Mouse (Mus musculus) spleen, postnatal 4 days (tissue): Measurements from ENCODE around the gene Rer1.

Experiments
- DNase-seq, 2 experiments: peaks; one replicate each; pipeline ENCODE4 v3.0.0; 2022; ENCODE audit warnings: low spot score in 2 of 2

Gene Rer1

DNA sequence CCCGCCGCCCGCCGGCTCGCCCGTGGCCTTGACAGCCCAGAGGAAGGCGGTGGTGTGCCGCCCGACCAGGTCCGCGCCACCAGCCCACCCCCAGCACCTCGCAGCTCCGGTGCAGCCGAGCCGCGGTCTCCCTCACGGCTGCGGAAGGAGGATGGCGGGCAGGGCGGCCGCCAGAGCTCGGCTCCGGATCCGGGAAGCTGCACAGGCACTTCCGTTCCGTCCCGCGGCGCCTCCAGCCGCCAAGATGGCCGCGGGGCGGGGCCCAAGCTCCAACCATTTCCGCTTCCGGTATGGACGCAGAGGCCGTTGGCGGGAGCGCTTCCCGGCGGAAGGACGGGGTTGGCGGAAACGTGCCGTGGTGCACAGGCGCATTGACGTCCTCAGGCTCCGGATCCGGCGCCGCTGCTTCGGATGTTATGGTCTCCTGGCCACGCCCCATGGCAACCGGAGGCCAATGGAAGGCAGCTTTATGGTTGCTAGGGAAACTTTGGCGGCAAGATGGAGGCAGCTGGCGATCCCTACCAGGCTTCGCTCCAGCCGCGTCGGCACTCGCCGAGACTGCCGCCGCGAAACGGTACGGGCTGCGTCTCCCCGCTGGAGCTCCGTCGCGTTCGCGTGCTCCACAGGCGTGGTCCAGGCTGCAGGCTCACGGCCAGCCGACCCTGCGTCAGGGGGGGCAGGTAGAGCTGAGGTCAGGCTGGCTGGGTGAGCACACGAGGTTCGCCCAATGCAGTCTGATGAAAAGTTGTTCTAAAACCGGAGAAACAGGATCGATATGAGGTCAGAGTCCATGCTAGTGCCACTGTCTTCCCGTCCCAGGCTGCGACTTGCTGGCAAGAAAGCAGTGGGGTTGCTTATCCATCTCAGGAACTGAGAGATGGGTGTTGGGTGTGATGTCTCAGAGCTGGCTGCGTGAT is at the start of gene Rer1, which contains the start of gene Morn1:
Rer1 (minus strand) TSS at position 275 of the 917 bp plus-strand sequence.
Morn1 (plus strand) TSS at position 470 of the 917 bp plus-strand sequence.
- peak; percentile 98 to 99 for DNase-seq

DNA sequence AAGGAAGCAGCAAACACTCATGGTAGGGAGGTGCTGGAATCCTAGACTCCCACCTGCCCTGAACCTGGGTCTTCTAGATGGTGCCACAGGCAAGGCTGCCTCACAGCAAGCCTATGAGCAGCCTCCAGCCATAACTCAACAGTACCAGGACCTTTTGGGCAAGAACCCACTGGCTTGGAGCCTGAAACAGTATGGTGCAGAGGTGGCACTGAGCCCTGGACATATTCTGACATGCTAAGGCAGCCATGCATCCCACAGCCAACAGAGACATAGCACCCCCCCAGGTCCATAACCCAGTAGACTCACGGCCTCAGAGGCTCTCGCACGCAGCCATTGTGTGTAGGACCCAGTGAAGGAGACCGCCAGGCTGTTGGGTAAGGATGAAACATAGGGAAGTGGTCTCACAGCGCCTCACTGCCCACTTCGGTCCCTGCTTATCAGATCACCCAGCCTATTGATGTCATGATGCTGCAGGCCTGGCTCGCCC is 48.5 kb upstream of the Rer1 start:
- no peak for DNase-seq

DNA sequence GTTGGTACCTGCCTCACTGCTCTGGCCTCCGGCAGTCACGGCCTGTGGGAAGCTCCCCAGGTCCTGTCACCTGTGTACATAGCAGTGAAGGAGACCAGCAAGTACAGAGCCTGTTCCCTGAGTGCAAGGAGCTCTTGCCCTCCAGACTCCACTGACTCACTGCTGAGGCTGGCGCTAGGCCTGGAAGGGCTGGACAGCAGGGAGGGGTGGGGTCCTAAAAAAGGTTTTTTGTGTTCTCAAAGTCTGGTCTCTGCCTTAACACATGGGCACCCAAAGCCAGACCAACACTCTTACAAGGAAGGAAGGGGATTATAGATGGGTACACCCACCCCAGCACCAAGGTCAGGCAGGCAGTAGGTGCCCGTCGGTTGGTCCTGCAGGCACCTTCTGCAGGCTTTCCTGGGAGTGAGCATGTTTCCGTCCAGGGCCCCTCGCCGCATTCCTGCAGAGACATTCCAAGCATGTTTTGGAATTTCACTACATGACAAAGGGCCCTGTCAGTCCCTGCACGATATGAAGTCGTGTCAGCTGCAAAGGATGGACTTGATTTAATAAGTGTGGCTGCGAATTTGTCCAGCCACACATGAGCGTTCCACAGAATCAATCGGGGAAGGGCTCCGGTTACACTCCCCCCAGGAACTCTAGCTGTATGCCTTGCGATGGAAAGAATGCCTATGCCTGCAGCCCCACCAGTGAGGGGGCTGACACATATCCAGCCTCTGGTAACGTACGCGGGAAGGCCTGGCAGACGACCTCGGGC is 47.7 kb upstream of the Rer1 start:
- DNase-seq = no peak

- no peak for DNase-seq
Observed at GRCm38 (mm10) chr4:155133188-155133587, 47.0 kb upstream of the Rer1 start.

DNA sequence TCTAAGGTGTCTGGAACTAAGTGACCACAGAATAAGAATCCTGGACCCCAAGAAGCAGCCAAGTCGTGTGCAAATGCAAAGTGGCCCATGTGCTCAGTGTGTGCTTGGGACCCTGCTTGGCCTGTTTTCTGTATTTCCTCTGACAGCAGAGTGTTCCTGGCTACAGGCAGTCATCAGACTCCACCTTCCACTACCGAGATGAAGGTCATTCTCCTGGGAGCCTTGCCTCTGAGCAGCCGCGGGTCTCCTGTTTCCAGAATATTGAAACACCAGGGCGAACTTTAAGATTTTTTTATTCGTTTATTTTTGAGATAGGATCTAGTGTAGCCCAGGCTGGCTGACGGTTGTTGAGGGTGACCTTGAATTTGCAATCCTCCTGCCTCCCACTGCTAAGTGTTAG is 44.4 kb upstream of the Rer1 start:
- no peak for DNase-seq

DNA sequence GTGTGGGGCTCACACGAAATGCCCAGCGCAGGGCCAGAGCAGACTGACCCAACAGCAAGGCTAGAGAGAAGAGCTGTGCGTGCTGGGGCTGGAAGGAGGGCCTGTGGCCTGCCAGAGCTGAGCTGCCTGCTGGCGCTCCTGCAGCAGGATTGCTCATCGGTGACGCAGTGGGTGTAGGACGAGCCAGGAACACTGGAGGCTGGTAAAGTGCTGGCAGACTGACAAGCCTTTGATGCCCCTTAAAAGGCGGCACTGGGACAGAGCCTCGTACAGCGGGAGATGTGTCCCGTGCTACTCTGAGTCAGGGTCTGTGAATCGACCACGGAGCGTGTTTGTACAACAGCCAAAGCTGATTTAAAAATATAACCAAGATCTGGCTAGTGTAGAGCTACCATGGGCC is 43.8 kb upstream of the Rer1 start:
- no peak for DNase-seq

DNA sequence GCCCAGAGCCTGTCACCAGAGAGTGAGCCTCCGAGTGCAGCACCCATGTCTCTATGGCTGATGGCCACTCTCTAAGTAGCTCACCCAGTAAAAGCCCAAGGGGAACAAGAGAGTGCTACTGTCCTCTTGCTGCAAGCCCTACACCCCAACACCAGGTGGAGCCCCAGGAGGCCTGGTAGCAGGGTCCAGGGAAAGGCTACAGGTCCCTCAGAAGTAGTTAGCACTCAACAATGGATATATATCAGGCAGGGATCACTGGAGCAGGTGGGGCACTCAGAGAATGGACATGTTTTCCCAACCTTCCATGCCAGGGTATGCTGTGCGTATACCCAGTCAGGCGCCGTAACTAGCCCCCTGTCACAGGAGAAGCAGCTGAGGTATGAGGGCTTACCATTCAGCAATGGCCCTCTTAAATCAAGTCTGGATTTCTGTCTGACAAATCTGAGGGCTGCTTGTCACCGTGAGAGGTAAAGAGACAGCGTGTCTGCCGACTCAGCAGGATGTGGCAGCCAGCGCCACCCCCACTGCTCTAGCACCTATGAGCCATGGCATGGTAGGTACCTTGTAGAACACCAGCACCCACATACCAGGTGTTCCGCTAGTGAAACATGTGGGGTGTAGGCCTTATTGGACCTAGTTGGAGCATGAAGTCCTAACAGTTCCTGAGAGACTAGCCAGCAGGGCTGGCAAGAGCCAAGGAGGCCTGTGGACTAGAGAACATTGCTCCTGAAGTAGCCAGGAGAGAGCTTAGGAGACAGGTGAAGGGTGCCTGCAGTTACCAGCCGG is 43.1 kb upstream of the Rer1 start:
- peak in 1 of 2 experiments; percentile 51 for DNase-seq

DNA sequence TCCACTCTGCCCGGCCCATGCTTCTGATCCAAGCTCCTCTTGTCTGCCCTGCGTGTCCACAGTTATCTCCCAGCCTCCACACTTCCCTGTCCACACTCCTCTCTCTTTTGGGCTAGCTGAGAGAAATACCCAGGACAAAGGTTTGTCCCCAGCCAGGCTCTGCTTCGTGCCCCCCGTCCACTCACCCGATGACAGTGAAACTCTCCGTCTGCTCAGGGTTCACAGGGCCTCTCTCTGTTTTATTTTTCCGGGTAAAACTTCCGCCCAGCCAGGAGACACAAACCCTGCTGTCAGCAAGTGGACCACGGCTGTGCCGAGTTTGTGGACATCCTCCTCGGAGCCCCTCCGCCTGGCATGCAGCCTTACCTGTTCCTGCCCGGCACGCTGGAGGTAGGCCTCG is 42.2 kb upstream of the Rer1 start:
- DNase-seq = no peak

- DNase-seq = no peak
Observed at GRCm38 (mm10) chr4:155126602-155127372, 40.6 kb upstream of the Rer1 start.

GRCm38 (mm10) chr4:155126194-155126593 is 40.0 kb upstream of the Rer1 start:
- no peak for DNase-seq

DNA sequence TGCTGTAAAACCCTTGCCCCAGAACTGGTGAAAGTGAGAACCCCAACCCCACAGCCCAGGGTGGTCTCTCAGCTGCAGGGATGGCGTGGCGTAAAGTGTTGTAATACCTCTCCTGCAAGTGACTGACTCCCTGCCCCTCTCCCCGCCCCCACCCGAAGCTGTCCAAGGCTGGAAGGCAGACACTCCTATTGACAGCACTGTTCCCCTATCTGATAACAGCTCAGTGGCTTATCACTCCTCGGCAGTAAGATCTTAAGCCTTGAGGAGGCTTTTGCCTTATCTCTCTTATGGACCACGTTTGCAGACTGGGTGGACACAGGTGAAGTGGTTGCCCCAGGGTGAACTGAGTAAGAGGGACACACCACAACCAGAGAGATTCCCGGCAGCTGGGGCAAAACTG is 39.1 kb upstream of the Rer1 start:
- DNase-seq = no peak

- DNase-seq = no peak
Observed at GRCm38 (mm10) chr4:155123868-155124534, 37.8 kb upstream of the Rer1 start.

DNA sequence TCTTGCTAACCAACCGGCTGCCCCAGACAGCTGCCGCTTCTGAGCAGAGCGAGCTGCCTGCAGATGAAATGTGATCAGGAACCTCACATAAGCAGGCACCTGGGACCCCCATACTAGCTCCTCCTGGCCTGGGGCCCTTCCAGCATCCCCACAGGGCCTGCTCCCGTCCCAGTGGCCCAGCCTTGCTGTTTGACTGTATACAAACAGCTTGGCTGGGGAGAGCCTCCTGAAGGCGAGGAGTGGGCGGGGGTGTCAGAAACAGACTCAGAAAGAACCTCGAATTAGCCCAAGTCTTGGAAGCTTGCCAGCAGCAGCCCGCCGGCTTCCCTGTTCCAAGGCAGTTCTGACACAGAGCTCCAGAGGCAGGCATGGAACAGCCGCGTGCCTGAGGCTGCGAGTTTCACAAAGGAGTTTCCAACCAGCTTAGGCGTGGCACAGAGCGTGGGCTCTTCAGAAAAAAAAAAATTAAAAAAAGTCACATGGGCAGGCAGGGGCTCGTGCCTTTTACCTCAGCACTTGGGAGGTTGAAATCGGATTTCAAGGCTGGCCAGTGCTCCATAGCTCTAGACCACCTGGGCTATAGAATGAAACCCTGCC is 36.4 kb upstream of the Rer1 start:
- DNase-seq = no peak

DNA sequence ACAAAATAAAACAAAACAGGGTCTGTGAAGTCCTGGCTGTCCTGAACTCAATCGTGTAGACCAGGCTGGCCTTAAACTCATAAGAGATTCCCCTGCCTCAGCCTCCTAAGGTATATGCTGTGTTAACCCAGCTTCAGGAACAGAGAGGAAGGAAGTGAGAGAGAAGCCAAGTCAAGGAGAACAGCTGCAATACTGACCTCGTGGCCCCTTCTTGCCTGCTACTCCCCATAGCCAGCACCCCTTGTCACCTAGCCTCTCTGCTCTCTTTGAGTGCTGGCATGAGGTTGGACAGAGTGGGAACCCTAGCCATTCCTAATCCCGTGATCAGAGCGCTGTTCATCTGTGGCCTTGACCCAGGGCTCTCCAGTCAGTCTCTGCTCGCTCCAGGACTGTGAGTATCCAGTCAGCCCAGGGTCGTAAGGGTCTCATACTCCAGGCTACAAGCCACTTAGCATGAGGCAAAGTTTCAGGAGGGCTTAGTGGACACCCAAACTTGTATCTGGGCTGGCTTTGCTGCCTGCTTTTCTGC is 35.8 kb upstream of the Rer1 start:
- no peak for DNase-seq

DNA sequence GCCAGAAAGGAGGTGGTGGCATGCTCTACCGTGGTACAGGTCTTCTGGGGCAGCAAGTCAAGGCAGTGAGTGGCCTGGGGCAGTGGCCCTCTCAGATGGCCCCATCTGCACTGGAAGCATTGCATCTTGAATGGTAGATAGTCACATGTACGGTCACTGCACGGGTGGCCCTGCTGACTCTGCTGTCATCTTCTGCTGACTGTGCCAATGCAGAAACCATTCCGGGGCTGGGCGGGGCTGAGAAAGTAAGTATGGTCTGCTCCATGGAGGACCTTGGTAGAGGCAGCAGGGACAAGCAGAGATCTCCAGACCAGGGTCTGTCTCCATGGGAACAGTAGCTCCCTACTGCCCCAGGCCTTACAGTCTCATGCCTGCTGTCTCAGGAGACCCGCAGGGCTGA is 35.0 kb upstream of the Rer1 start:
- DNase-seq = no peak

DNA sequence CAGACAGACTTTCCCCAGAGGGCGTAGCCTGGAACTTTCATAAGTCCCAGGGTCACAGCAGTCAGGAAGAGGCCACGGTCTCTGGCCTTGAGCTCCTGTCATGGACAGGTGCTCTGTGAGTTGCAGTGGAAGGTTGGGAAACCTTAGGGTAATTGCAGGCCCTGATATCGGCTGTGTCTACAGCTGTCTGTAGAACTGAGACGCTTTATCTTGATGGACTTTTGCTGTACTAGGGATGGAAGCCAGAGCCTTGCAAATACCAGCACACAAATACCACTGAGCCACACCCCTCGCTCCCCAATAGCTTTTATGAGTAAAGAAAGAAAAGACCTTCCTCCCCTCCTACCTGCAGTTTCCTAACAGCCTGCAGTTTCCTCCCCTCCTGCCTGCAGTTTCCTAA is 34.4 kb upstream of the Rer1 start:
- no peak for DNase-seq

DNA sequence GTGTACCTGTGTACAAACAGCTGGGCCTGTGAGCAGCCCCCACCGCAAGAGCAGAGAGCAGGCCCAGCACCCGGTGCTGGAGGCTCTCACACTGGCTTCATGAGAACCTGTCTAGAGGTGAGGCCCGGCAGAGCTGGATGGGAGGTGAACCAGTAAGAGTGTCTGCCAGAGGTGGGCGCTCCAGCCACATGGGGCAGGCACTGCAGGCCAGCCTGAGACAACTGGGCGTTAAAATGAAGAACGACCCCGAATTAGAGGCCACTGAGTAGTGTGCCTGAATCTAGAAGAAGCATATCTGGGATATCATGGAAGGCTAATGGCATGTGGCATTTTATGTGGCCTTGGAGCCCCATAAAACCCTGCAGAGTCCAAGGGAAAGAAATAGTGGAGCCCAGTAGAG is 33.9 kb upstream of the Rer1 start:
- DNase-seq = no peak

GRCm38 (mm10) chr4:155118278-155118677 is 32.1 kb upstream of the Rer1 start:
- DNase-seq = no peak

GRCm38 (mm10) chr4:155117396-155117978 is 31.3 kb upstream of the Rer1 start:
- peak in 1 of 2 experiments; percentile 37 for DNase-seq
